Mouse (Mus musculus) E14TG2a.4 (cell line): ENCODE data around the gene Sbno2.

Source experiments
- CTCF ChIP-seq: conservative IDR thresholded peaks from 2 replicates; pipeline ENCODE4 v1.5.1; 2014; ENCODE audit warnings: low read length
- NANOG ChIP-seq: IDR thresholded peaks from 2 replicates; pipeline ENCODE4 v1.6.1; 2014; ENCODE audit warnings: borderline replicate concordance, low read length, mixed read lengths
- POU5F1 ChIP-seq: IDR thresholded peaks from 2 replicates; pipeline ENCODE4 v1.6.1; 2014; ENCODE audit warnings: low read length, borderline replicate concordance

GRCm38 (mm10) chr10:80075924-80076323 is 29.4 kb downstream of the Sbno2 start:
- no peak for TF ChIP-seq CTCF
- TF ChIP-seq POU5F1: no peak
- no peak for TF ChIP-seq NANOG
